Mouse (Mus musculus): ENCODE results near the gene Ggn. TPM values are rescaled to one million over a fixed set of nuclear protein-coding genes. Genes with fewer than 3 reads are reported as not detected.
A peak's percentile ranks its signal among the peaks of the same experiment; 100 is the strongest.

The Ggn gene
- total and polyA plus RNA-seq, 3 experiments, result 0.19 to 1.0 TPM; not detected in 1

- TF ChIP-seq TBP (IDR thresholded peaks at IDR 0.05; ENCODE audit: low read depth, low read length), result no peak
- TF ChIP-seq MAFK (IDR thresholded peaks at IDR 0.05; ENCODE audit: borderline replicate concordance, low read depth, low read length), result peak; percentile 53; the same call in 1 of the 2 replicates
- Histone ChIP-seq H3K27ac (ENCODE audit: control insufficient read depth, low read depth, low read length) (no peak overlapping the region), H3K79me2 (ENCODE audit: control insufficient read depth, insufficient read depth, low read length, poor library complexity) (no peaks in the 10 kb centered on the region), H3K4me3 (ENCODE audit: control insufficient read depth in 1 of 2, insufficient read depth in 1 of 2, low read depth in 2 of 2, low read length in 2 of 2) (no peak overlapping the region), H3K9ac (ENCODE audit: control insufficient read depth, low read depth, low read length, poor library complexity, severe bottlenecking) (no peak overlapping the region), H3K4me1 (ENCODE audit: control insufficient read depth in 1 of 2, insufficient read depth in 2 of 2, low read length in 2 of 2) (peaks cover 0 to 6% of the 10 kb centered on the region in 2 experiments; a peak in 1 of 4 replicates), H3K36me3 (ENCODE audit: control insufficient read depth in 1 of 2, insufficient read depth in 2 of 2, low read length in 2 of 2) (no peaks in the 10 kb centered on the region; a peak in 1 of 4 replicates), H3K27me3 (ENCODE audit: control insufficient read depth in 1 of 2, insufficient read depth in 2 of 2, low read length in 2 of 2) (no peaks in the 10 kb centered on the region; a peak in 1 of 4 replicates), H3K9me3 (replicated peaks; ENCODE audit: insufficient read depth, low read length) (no peaks in the 10 kb centered on the region)
- no peak for DNase-seq (ENCODE audit: low read depth, low spot score)
These were observed 46.3 kb upstream of the Ggn start for GRCm38 (mm10) chr7:29123531-29124358.

GRCm38 (mm10) chr7:29124970-29125369, 45.0 kb upstream of the Ggn start, which contains the start of gene Ryr1:
Gene Ryr1 (minus strand): TSS chr7:29125179.
- Histone ChIP-seq H3K27ac (ENCODE audit: control insufficient read depth, low read depth, low read length) (no peak within 1 kb of the TSS), H3K27me3 (ENCODE audit: control insufficient read depth in 1 of 2, insufficient read depth in 2 of 2, low read length in 2 of 2) (no peaks in the 10 kb centered on the region), H3K79me2 (ENCODE audit: control insufficient read depth, insufficient read depth, low read length, poor library complexity) (no peaks in the 10 kb centered on the region)

GRCm38 (mm10) chr7:29126173-29126915, 43.7 kb upstream of the Ggn start:
- DNase-seq (ENCODE audit: low read depth, low spot score), result peak; percentile 87
- H3K36me3 ChIP-seq (ENCODE audit: control insufficient read depth in 1 of 2, insufficient read depth in 2 of 2, low read length in 2 of 2), result no peaks in the 10 kb centered on the region; a peak in 1 of 4 replicates
- H3K9ac ChIP-seq (ENCODE audit: control insufficient read depth, low read depth, low read length, poor library complexity, severe bottlenecking), result 0 out of 2 replicates have a peak overlapping the region, but pooled peaks have one; percentile 20
- H3K4me1 ChIP-seq (ENCODE audit: control insufficient read depth in 1 of 2, insufficient read depth in 2 of 2, low read length in 2 of 2), result peaks cover 0 to 6% of the 10 kb centered on the region in 2 experiments; a peak in 1 of 4 replicates
- H3K27ac ChIP-seq (ENCODE audit: control insufficient read depth, low read depth, low read length), result no peak overlapping the region
- H3K79me2 ChIP-seq (ENCODE audit: control insufficient read depth, insufficient read depth, low read length, poor library complexity), result no peaks in the 10 kb centered on the region
- H3K4me3 ChIP-seq (ENCODE audit: control insufficient read depth in 1 of 2, insufficient read depth in 1 of 2, low read depth in 2 of 2, low read length in 2 of 2), result no peak overlapping the region
- no peaks in the 10 kb centered on the region for H3K27me3 ChIP-seq (ENCODE audit: control insufficient read depth in 1 of 2, insufficient read depth in 2 of 2, low read length in 2 of 2)
- no peaks in the 10 kb centered on the region for H3K9me3 ChIP-seq (replicated peaks; ENCODE audit: insufficient read depth, low read length)
- TF ChIP-seq HCFC1 (IDR thresholded peaks at IDR 0.05; ENCODE audit: low read depth, low read length) (peak; percentile 17; the same call in 1 of the 2 replicates), MYB (IDR thresholded peaks at IDR 0.05; ENCODE audit: low read depth, low read length) (no peak), MAX (IDR thresholded peaks at IDR 0.05; ENCODE audit: low read length) (peak; percentile 99), MAZ (IDR thresholded peaks at IDR 0.05; ENCODE audit: low read depth, low read length) (peak; percentile 61; the same call in 1 of the 2 replicates), RAD21 (IDR thresholded peaks at IDR 0.05; ENCODE audit: low read depth, low read length) (peak; percentile 94), USF2 (IDR thresholded peaks at IDR 0.05; ENCODE audit: borderline replicate concordance in 1 of 2, insufficient read depth in 1 of 2, low read depth in 1 of 2, low read length in 2 of 2) (no peak), TCF12 (IDR thresholded peaks at IDR 0.05; ENCODE audit: low read depth, low read length) (0 out of 2 replicates have a peak, but pooled peaks have one; percentile 10), CHD1 (IDR thresholded peaks at IDR 0.05; ENCODE audit: low read depth, low read length) (no peak), ZC3H11A (IDR thresholded peaks at IDR 0.05; ENCODE audit: low read depth, low read length) (peak; percentile 80), SMC3 (IDR thresholded peaks at IDR 0.05; ENCODE audit: low read depth, low read length) (peak; percentile 75), MXI1 (IDR thresholded peaks at IDR 0.05; ENCODE audit: low read depth, low read length) (peak; percentile 99), POLR2AphosphoS5 (IDR thresholded peaks at IDR 0.05; ENCODE audit: borderline replicate concordance, low read depth, low read length) (no peak), USF1 (IDR thresholded peaks at IDR 0.05; ENCODE audit: low read depth, low read length) (peak; percentile 86), CTCF (IDR thresholded peaks at IDR 0.05 in 2 of 3, conservative IDR thresholded peaks at IDR 0.05 in 1 of 3; ENCODE audit: control insufficient read depth in 1 of 3, insufficient read depth in 1 of 3, low read depth in 2 of 3, low read length in 3 of 3, poor library complexity in 1 of 3, severe bottlenecking in 1 of 3) (peak; percentile 73 to 95 (median 94)), MYC (IDR thresholded peaks at IDR 0.05; ENCODE audit: low read depth, low read length) (peak; percentile 99), SIN3A (IDR thresholded peaks at IDR 0.05; ENCODE audit: low read length) (peak; percentile 98)

More at GRCm38 (mm10) chr7:29124970-29125369, 45.0 kb upstream of the Ggn start, which contains the start of gene Ryr1:
- no peak for TF ChIP-seq POLR2AphosphoS5 (IDR thresholded peaks at IDR 0.05; ENCODE audit: borderline replicate concordance, low read depth, low read length)
- no peak for TF ChIP-seq SIN3A (IDR thresholded peaks at IDR 0.05; ENCODE audit: low read length)
- TF ChIP-seq ETS1 (IDR thresholded peaks at IDR 0.05; ENCODE audit: low read depth, low read length), result no peak
- TF ChIP-seq MXI1 (IDR thresholded peaks at IDR 0.05; ENCODE audit: low read depth, low read length), result peak; percentile 45; the same call in 1 of the 2 replicates
- peak in 1 of 2 experiments; percentile 34; a peak in 1 of 4 replicates for TF ChIP-seq POLR2A (IDR thresholded peaks at IDR 0.05; ENCODE audit: control insufficient read depth in 1 of 2, insufficient read depth in 1 of 2, low read depth in 1 of 2, low read length in 2 of 2, poor library complexity in 1 of 2)
- no peak for TF ChIP-seq SMC3 (IDR thresholded peaks at IDR 0.05; ENCODE audit: low read depth, low read length)
- no peak for TF ChIP-seq ZNF384 (IDR thresholded peaks at IDR 0.05; ENCODE audit: low read depth, low read length)
- no peak for TF ChIP-seq HCFC1 (IDR thresholded peaks at IDR 0.05; ENCODE audit: low read depth, low read length)
- H3K36me3 ChIP-seq (ENCODE audit: control insufficient read depth in 1 of 2, insufficient read depth in 2 of 2, low read length in 2 of 2), result no peaks in the 10 kb centered on the region; a peak in 1 of 4 replicates
- H3K9ac ChIP-seq (ENCODE audit: control insufficient read depth, low read depth, low read length, poor library complexity, severe bottlenecking), result peak within 1 kb of the TSS; percentile 13; the same call in 1 of the 2 replicates
- H3K4me3 ChIP-seq (ENCODE audit: control insufficient read depth in 1 of 2, insufficient read depth in 1 of 2, low read depth in 2 of 2, low read length in 2 of 2), result peak within 1 kb of the TSS; percentile 16 to 22; a peak in 3 of 4 replicates
- no peaks in the 10 kb centered on the region for H3K9me3 ChIP-seq (replicated peaks; ENCODE audit: insufficient read depth, low read length)
- peak; percentile 86 for DNase-seq (ENCODE audit: low read depth, low spot score)
- H3K4me1 ChIP-seq (ENCODE audit: control insufficient read depth in 1 of 2, insufficient read depth in 2 of 2, low read length in 2 of 2), result peaks cover 0 to 6% of the 10 kb centered on the region in 2 experiments; a peak in 1 of 4 replicates

Data from MEL (cell line).